Mouse (Mus musculus) heart, postnatal 4 days (tissue): ENCODE measurements around the gene Icosl. TPM values are rescaled to one million over a fixed set of nuclear protein-coding genes. Genes with fewer than 3 reads are reported as not detected.
"Not testable (repeated sequence)": the region's sequence is repeated elsewhere in the genome, so short reads cannot be mapped to it uniquely, and the experiment has no call there.

Experiments
- DNase-seq: peaks from one replicate; pipeline ENCODE4 v3.0.0; 2021
- total RNA-seq, 2 experiments: library from RNA; stranded (reverse); gene quantifications; 2 replicates each; pipeline ENCODE4 v1.2.3; 2021

The Icosl gene
- total RNA-seq, 2 experiments from 2014 or later: 3.8 to 4.6 TPM

GRCm38 (mm10) chr10:78074977-78075376 lies 5.9 kb downstream of the Icosl start:
- no peak for DNase-seq

- no peak for DNase-seq
Observed at GRCm38 (mm10) chr10:78077862-78078261, 8.8 kb downstream of the Icosl start.

- DNase-seq: no peak
Observed at GRCm38 (mm10) chr10:78078276-78078675, 9.2 kb downstream of the Icosl start.

GRCm38 (mm10) chr10:78079955-78080591 lies 11.0 kb downstream of the Icosl start:
- DNase-seq: peak; percentile 25

GRCm38 (mm10) chr10:78084073-78084472 lies 15.0 kb downstream of the Icosl start:
- no peak for DNase-seq

- no peak for DNase-seq
Observed at GRCm38 (mm10) chr10:78085711-78086110, 16.6 kb downstream of the Icosl start.

- no peak for DNase-seq
Observed at GRCm38 (mm10) chr10:78086444-78087061, 17.5 kb downstream of the Icosl start.

GRCm38 (mm10) chr10:78087101-78087511 lies 18.0 kb downstream of the Icosl start:
- no peak for DNase-seq

GRCm38 (mm10) chr10:78090246-78090645 lies 21.1 kb downstream of the Icosl start:
- peak; percentile 69 for DNase-seq

- no peak for DNase-seq
Observed at GRCm38 (mm10) chr10:78090706-78091491, 21.8 kb downstream of the Icosl start.

GRCm38 (mm10) chr10:78091865-78092724 lies 23.0 kb downstream of the Icosl start:
- no peak for DNase-seq

- no peak for DNase-seq
Observed at GRCm38 (mm10) chr10:78092725-78093029, 23.6 kb downstream of the Icosl start.

- no peak for DNase-seq
Observed at GRCm38 (mm10) chr10:78095221-78095620, 26.1 kb downstream of the Icosl start.

- DNase-seq: no peak
Observed at GRCm38 (mm10) chr10:78095954-78096931, 27.1 kb downstream of the Icosl start.

GRCm38 (mm10) chr10:78099860-78100259 lies 30.8 kb downstream of the Icosl start:
- not testable (repeated sequence) for DNase-seq

GRCm38 (mm10) chr10:78100989-78101780 lies 32.1 kb downstream of the Icosl start:
- no peak for DNase-seq

- DNase-seq: no peak
Observed at GRCm38 (mm10) chr10:78104555-78105490, 35.7 kb downstream of the Icosl start.

- no peak for DNase-seq
Observed at GRCm38 (mm10) chr10:78105548-78105947, 36.4 kb downstream of the Icosl start.

- no peak for DNase-seq
Observed at GRCm38 (mm10) chr10:78114521-78115092, 45.5 kb downstream of the Icosl start.
